Mouse (Mus musculus): ENCODE results near the gene Pla2g12b.
"Not testable (repeated sequence)": the region's sequence is repeated elsewhere in the genome, so short reads cannot be mapped to it uniquely, and the experiment has no call there.

Gene Pla2g12b

GRCm38 (mm10) chr10:59402899-59403792, at the start of gene Pla2g12b:
Pla2g12b (plus strand) TSS chr10:59403660.
- no peak for DNase-seq

- no peak for DNase-seq
Measured at GRCm38 (mm10) chr10:59354120-59354519, 49.3 kb upstream of the Pla2g12b start.

GRCm38 (mm10) chr10:59355020-59355419, 48.4 kb upstream of the Pla2g12b start:
- DNase-seq: no peak

- no peak for DNase-seq
Measured at GRCm38 (mm10) chr10:59358744-59359143, 44.7 kb upstream of the Pla2g12b start.

GRCm38 (mm10) chr10:59363208-59363607, 40.3 kb upstream of the Pla2g12b start:
- DNase-seq: no peak

- no peak for DNase-seq
Measured at GRCm38 (mm10) chr10:59364551-59364950, 38.9 kb upstream of the Pla2g12b start.

GRCm38 (mm10) chr10:59365804-59366589, 37.5 kb upstream of the Pla2g12b start:
- DNase-seq: no peak

- no peak for DNase-seq
Measured at GRCm38 (mm10) chr10:59366746-59367145, 36.7 kb upstream of the Pla2g12b start.

GRCm38 (mm10) chr10:59367206-59367605, 36.3 kb upstream of the Pla2g12b start:
- DNase-seq: no peak

- no peak for DNase-seq
Measured at GRCm38 (mm10) chr10:59368729-59369128, 34.7 kb upstream of the Pla2g12b start.

GRCm38 (mm10) chr10:59369426-59369825, 34.0 kb upstream of the Pla2g12b start:
- no peak for DNase-seq

- no peak for DNase-seq
Measured at GRCm38 (mm10) chr10:59377906-59378305, 25.6 kb upstream of the Pla2g12b start.

GRCm38 (mm10) chr10:59378728-59379127, 24.7 kb upstream of the Pla2g12b start:
- no peak for DNase-seq

GRCm38 (mm10) chr10:59379927-59380326, 23.5 kb upstream of the Pla2g12b start:
- DNase-seq: no peak

- no peak for DNase-seq
Measured at GRCm38 (mm10) chr10:59380411-59380821, 23.0 kb upstream of the Pla2g12b start.

GRCm38 (mm10) chr10:59381563-59381962, 21.9 kb upstream of the Pla2g12b start:
- not testable (repeated sequence) for DNase-seq

- DNase-seq: no peak
Measured at GRCm38 (mm10) chr10:59386951-59387350, 16.5 kb upstream of the Pla2g12b start.

GRCm38 (mm10) chr10:59389652-59390051, 13.8 kb upstream of the Pla2g12b start:
- no peak for DNase-seq

GRCm38 (mm10) chr10:59391907-59392306, 11.6 kb upstream of the Pla2g12b start:
- no peak for DNase-seq

GRCm38 (mm10) chr10:59395461-59395860, 8.0 kb upstream of the Pla2g12b start, which contains the start of gene Gm10273:
Gm10273 (plus strand) TSS chr10:59395632.
- DNase-seq: not testable (repeated sequence)

- DNase-seq: no peak
Measured at GRCm38 (mm10) chr10:59403793-59404149, 311 bp downstream of the Pla2g12b start.

- no peak for DNase-seq
Measured at GRCm38 (mm10) chr10:59408499-59408898, 5.0 kb downstream of the Pla2g12b start.

- no peak for DNase-seq
Measured at GRCm38 (mm10) chr10:59410264-59410663, 6.8 kb downstream of the Pla2g12b start.

- DNase-seq: no peak
Measured at GRCm38 (mm10) chr10:59413711-59414110, 10.3 kb downstream of the Pla2g12b start.
